Mouse (Mus musculus) CH12.LX (cell line): Measurements from ENCODE around the gene Rerg.

Source experiments
- CTCF ChIP-seq, 2 experiments: IDR thresholded peaks in 1 of 2; conservative IDR thresholded peaks in 1 of 2; 2 replicates each; pipeline ENCODE4 v1.5.1; 2011 to 2012; ENCODE audit warnings: low read depth in 2 of 2, low read length in 2 of 2, improper control_type of control experiment in 1 of 2, inconsistent platforms in 1 of 2, mild to moderate bottlenecking in 1 of 2, moderate library complexity in 1 of 2
- EP300 ChIP-seq: IDR thresholded peaks from 2 replicates; pipeline ENCODE4 v1.6.1; 2011; ENCODE audit warnings: low read length, improper control_type of control experiment
- JUND ChIP-seq: conservative IDR thresholded peaks from 2 replicates; pipeline ENCODE4 v1.6.1; 2011; ENCODE audit warnings: low read depth, low read length, improper control_type of control experiment
- POLR2A ChIP-seq: IDR thresholded peaks from 2 replicates; pipeline ENCODE4 v1.6.1; 2011; ENCODE audit warnings: low read depth, mild to moderate bottlenecking, improper control_type of control experiment, low read length
- POLR2AphosphoS2 ChIP-seq: IDR thresholded peaks from 2 replicates; pipeline ENCODE4 v1.6.1; 2011; ENCODE audit warnings: low read depth, low read length, improper control_type of control experiment
- USF1 ChIP-seq: IDR thresholded peaks from 2 replicates; pipeline ENCODE4 v1.6.1; 2014; ENCODE audit warnings: low read depth, mild to moderate bottlenecking, inconsistent platforms, low read length, improper control_type of control experiment
- ZKSCAN1 ChIP-seq: IDR thresholded peaks from 2 replicates; pipeline ENCODE4 v1.6.1; 2012; ENCODE audit warnings: low read depth, inconsistent platforms, low read length, improper control_type of control experiment, borderline replicate concordance

DNA sequence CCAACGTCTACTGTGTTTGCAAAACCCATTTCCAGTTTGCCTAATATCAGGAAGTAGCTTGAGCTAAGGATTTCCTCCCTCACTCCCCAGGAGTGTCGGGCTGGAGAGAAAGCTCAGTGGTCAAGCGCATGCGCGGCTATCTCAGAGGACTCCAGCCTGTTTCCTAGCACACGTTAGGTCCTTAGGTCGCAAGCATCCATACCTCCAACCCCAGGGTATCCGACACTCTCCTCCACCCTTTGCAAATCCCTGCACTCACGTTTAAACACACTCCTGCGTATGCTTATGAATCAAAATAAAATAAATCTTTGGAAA, 25.8 kb downstream of the Rerg start:
- TF ChIP-seq CTCF (conservative IDR thresholded peaks at IDR 0.05 in 1 of 2, IDR thresholded peaks at IDR 0.05 in 1 of 2; ENCODE audit: low read depth in 2 of 2, low read length in 2 of 2): no peak
- TF ChIP-seq EP300: no peak
- TF ChIP-seq POLR2A: no peak
- no peak for TF ChIP-seq JUND
- TF ChIP-seq ZKSCAN1: no peak
- no peak for TF ChIP-seq USF1
- TF ChIP-seq POLR2AphosphoS2: no peak
